ENCODE assay signal across 7 mouse cellular contexts in genomic region chr11:24077795-24078705, GRCm38 (mm10). TPM values are rescaled to one million over a fixed set of nuclear protein-coding genes. Genes with fewer than 3 reads are reported as not detected.
DNase-seq lines count a peak whose midpoint lies in the region; TF ChIP-seq lines count a peak whose summit lies in the region.

Bcl11a (plus strand) TSS chr11:24078056.

- peak; percentile 88 for DNase-seq in A20 (ENCODE audit: low read depth, low spot score)
- DNase-seq in embryonic facial prominence, embryonic 10.5 days (ENCODE audit: low spot score) = peak; percentile 96
- peak; percentile 68 for DNase-seq in heart, postnatal 4 days
- DNase-seq in left cerebral cortex, adult 8-10 months (ENCODE audit: low spot score in 2 of 2) = peak in 1 of 2 experiments; percentile 71
- peak; percentile 29 to 33 for DNase-seq in spleen, postnatal 14 days (ENCODE audit: low spot score in 2 of 2)

- H3K4me1 ChIP-seq in E14TG2a.4 (replicated peaks; ENCODE audit: low read depth, low read length) = peaks cover 67% of the 10 kb centered on the region
- H3K4me1 ChIP-seq in embryonic facial prominence, embryonic 10.5 days = peaks cover 55% of the 10 kb centered on the region

- no peaks in the 10 kb centered on the region for H3K36me3 ChIP-seq in E14TG2a.4 (ENCODE audit: insufficient read depth, low read length)
- H3K36me3 ChIP-seq in embryonic facial prominence, embryonic 10.5 days (replicated peaks) = no peaks in the 10 kb centered on the region
- no peaks in the 10 kb centered on the region for H3K36me3 ChIP-seq in macrophage (ENCODE audit: inconsistent target)

- H3K4me3 ChIP-seq in E14TG2a.4 (replicated peaks; ENCODE audit: low read length) (peak within 1 kb of the TSS; percentile 79), macrophage (ENCODE audit: inconsistent target) (peak within 1 kb of the TSS; percentile 58)
- H3K4me3 ChIP-seq in embryonic facial prominence, embryonic 10.5 days = peak within 1 kb of the TSS; percentile 88

- H3K9me3 ChIP-seq in E14TG2a.4 (ENCODE audit: low read length) = no peaks in the 10 kb centered on the region
- H3K9me3 ChIP-seq in embryonic facial prominence, embryonic 10.5 days = no peaks in the 10 kb centered on the region

- H3K27ac ChIP-seq in embryonic facial prominence, embryonic 10.5 days (replicated peaks) = peak within 1 kb of the TSS; percentile 95
- no peak within 1 kb of the TSS for H3K27ac ChIP-seq in macrophage

- peaks cover 68% of the 10 kb centered on the region for H3K27me3 ChIP-seq in E14TG2a.4 (ENCODE audit: insufficient read depth, low read length)
- peaks cover 25% of the 10 kb centered on the region for H3K27me3 ChIP-seq in embryonic facial prominence, embryonic 10.5 days (replicated peaks; ENCODE audit: low read depth, poor library complexity, severe bottlenecking)

- WGBS in embryonic facial prominence, embryonic 10.5 days = under 1% methylated on average over 46 of the region's 51 CpGs
- 1% methylated on average over 37 of the region's 51 CpGs for WGBS in macrophage (ENCODE audit: missing documents)

- H3K79me2 ChIP-seq in macrophage (ENCODE audit: inconsistent target) = no peaks in the 10 kb centered on the region

- TF ChIP-seq CTCF in E14TG2a.4 (conservative IDR thresholded peaks at IDR 0.05; ENCODE audit: low read length) = no peak

RNA-seq across cellular contexts. Expression of gene Bcl11a, which starts in this region (rescaled TPM):
- 47.0 and 62.4 TPM in 2 replicates for polyA plus RNA-seq in embryonic facial prominence, embryonic 10.5 days (2016; fragmentation: Nextera tagmentation; extraction: Ambion mirVana)
- 10 to 100 TPM in 1 of 2 experiments, 1 to 10 TPM in 1; 8.4 to 10.3 TPM for total RNA-seq in heart, postnatal 4 days (2021)
- total RNA-seq in left cerebral cortex, adult 8-10 months (2022) = 10 to 100 TPM; 86.5 to 98.6 (median 91.1) TPM
- total RNA-seq in macrophage (2018; cell fraction: chromatin; rRNA removed) = 1 to 10 TPM in 2 of 26 experiments, under 1 TPM in 23, not detected in 1; 0.19 to 2.5 (median 0.43) TPM
- total RNA-seq in macrophage (2018; cell fraction: cytosol; rRNA removed) = 1 to 10 TPM in 1 of 26 experiments, under 1 TPM in 25; 0.03 to 1.0 (median 0.21) TPM
- total RNA-seq in macrophage (2018; cell fraction: nucleus; rRNA removed) = 1 to 10 TPM in 12 of 26 experiments, under 1 TPM in 14; 0.31 to 6.8 (median 0.94) TPM
- 0.05 to 0.32 TPM (median 0.10 TPM) in 3 replicates for polyA plus RNA-seq in macrophage (2018)

Comparison
In these comparisons a context has a peak if more than half of its experiments do, and no peak if none do; other contexts are left out.
1. RNA of gene Bcl11a (total RNA-seq): 86.5 to 98.6 TPM in left cerebral cortex, adult 8-10 months; 8.4 to 10.3 TPM in heart, postnatal 4 days; every median in the first group is over 4 times any median in the second.
2. RNA of gene Bcl11a (polyA plus RNA-seq): 47.0 to 62.4 TPM in embryonic facial prominence, embryonic 10.5 days; 0.05 to 0.32 TPM in macrophage; every median in the first group is over 10 times any median in the second.
3. Peak in every context shown above with its lines, with median percentiles within 50 percentile points of each other: H3K4me3 ChIP-seq.